Mouse (Mus musculus): ENCODE data around the gene Mgll.

DNA sequence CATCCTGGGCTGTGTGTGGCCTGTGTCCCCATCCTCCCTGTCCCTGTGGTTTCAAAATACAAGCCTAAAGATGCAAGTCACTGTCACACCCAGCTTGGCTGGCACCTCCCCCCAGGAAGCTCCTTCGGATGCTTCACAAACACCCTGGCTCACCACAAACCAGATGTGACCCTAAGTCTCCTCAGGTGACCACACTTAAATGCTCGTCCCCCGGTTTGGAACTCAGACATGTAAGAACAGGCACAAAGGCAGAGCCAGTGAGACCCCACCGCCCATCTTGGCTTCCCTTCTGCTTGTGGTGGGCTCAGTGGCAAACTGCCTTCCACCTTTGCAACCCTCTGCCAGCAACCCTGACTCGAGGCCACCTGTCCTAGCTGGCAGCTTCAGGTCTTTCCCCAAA is 110.8 kb downstream of the Mgll start:
- TF ChIP-seq CTCF (conservative IDR thresholded peaks at IDR 0.05; ENCODE audit: insufficient read depth, insufficient read length, low read depth, low read length) = no peak
- TF ChIP-seq POLR2A (IDR thresholded peaks at IDR 0.05; ENCODE audit: low read depth, low read length) = no peak

Data from kidney, adult 2 months (tissue).